Mouse (Mus musculus): Measurements from ENCODE around the gene Macrod2.

- TF ChIP-seq CTCF (IDR thresholded peaks at IDR 0.05; ENCODE audit: borderline replicate concordance, insufficient read depth, low read depth, low read length) (no peak), POLR2A (IDR thresholded peaks at IDR 0.05; ENCODE audit: borderline replicate concordance, insufficient read depth, low read length) (no peak)
Observed at GRCm38 (mm10) chr2:141201303-141202014, 806.4 kb downstream of the Macrod2 start.

Data from cerebellum, adult 2 months (tissue).